Mouse (Mus musculus): ENCODE measurements at regions not wholly inside any gene's neighbourhood (a gene's known extent, or its start where the extent isn't known, plus 50 kb on each side); places are given as distances from the start of the nearest gene placed in this dataset.

GRCm38 (mm10) chrX:99291423-99291963, 155.6 kb downstream of the Efnb1 start:
- DNase-seq (ENCODE audit: low spot score) = no peak

GRCm38 (mm10) chrX:99287988-99288387, 152.1 kb downstream of the Efnb1 start:
- no peak for DNase-seq (ENCODE audit: low spot score)

- no peak for DNase-seq (ENCODE audit: low spot score)
Measured at GRCm38 (mm10) chrX:99286876-99287275, 150.9 kb downstream of the Efnb1 start.

- DNase-seq (ENCODE audit: low spot score) = no peak
Measured at GRCm38 (mm10) chrX:99285611-99286010, 149.7 kb downstream of the Efnb1 start.

- no peak for DNase-seq (ENCODE audit: low spot score)
Measured at GRCm38 (mm10) chrX:99280991-99281390, 145.1 kb downstream of the Efnb1 start.

- DNase-seq (ENCODE audit: low spot score) = no peak
Measured at GRCm38 (mm10) chrX:99280543-99280942, 144.6 kb downstream of the Efnb1 start.

GRCm38 (mm10) chrX:99275536-99275935, 139.6 kb downstream of the Efnb1 start:
- no peak for DNase-seq (ENCODE audit: low spot score)

- DNase-seq (ENCODE audit: low spot score) = no peak
Measured at GRCm38 (mm10) chrX:99271908-99272307, 136.0 kb downstream of the Efnb1 start.

GRCm38 (mm10) chrX:99249038-99249607, 113.2 kb downstream of the Efnb1 start:
- DNase-seq (ENCODE audit: low spot score) = no peak

- DNase-seq (ENCODE audit: low spot score) = no peak
Measured at GRCm38 (mm10) chrX:99248181-99248580, 112.3 kb downstream of the Efnb1 start.

GRCm38 (mm10) chrX:99246704-99247103, 110.8 kb downstream of the Efnb1 start:
- no peak for DNase-seq (ENCODE audit: low spot score)

- no peak for DNase-seq (ENCODE audit: low spot score)
Measured at GRCm38 (mm10) chrX:99246051-99246450, 110.1 kb downstream of the Efnb1 start.

GRCm38 (mm10) chrX:99245541-99245940, 109.6 kb downstream of the Efnb1 start:
- DNase-seq (ENCODE audit: low spot score) = no peak

- no peak for DNase-seq (ENCODE audit: low spot score)
Measured at GRCm38 (mm10) chrX:99243251-99243650, 107.3 kb downstream of the Efnb1 start.

- DNase-seq (ENCODE audit: low spot score) = no peak
Measured at GRCm38 (mm10) chrX:99241684-99242118, 105.8 kb downstream of the Efnb1 start.

GRCm38 (mm10) chrX:99233035-99233434, 97.1 kb downstream of the Efnb1 start:
- no peak for DNase-seq (ENCODE audit: low spot score)

GRCm38 (mm10) chrX:99232331-99232730, 96.4 kb downstream of the Efnb1 start:
- no peak for DNase-seq (ENCODE audit: low spot score)

GRCm38 (mm10) chrX:99225111-99225752, 89.3 kb downstream of the Efnb1 start:
- no peak for DNase-seq (ENCODE audit: low spot score)

GRCm38 (mm10) chrX:99222017-99222416, 86.1 kb downstream of the Efnb1 start:
- no peak for DNase-seq (ENCODE audit: low spot score)

- no peak for DNase-seq (ENCODE audit: low spot score)
Measured at GRCm38 (mm10) chrX:99220674-99221455, 84.9 kb downstream of the Efnb1 start.

- DNase-seq (ENCODE audit: low spot score) = no peak
Measured at GRCm38 (mm10) chrX:99218213-99218612, 82.3 kb downstream of the Efnb1 start.

- DNase-seq (ENCODE audit: low spot score) = peak; percentile 51
Measured at GRCm38 (mm10) chrX:99216633-99217459, 80.9 kb downstream of the Efnb1 start.
